Mouse (Mus musculus) MEL (cell line): ENCODE measurements around the gene Saa4. TPM values are rescaled to one million over a fixed set of nuclear protein-coding genes. Genes with fewer than 3 reads are reported as not detected.
A peak's percentile ranks its signal among the peaks of the same experiment; 100 is the strongest.

Experiments used
- DNase-seq: peaks from one replicate; pipeline ENCODE4 v3.0.0; 2011; ENCODE audit warnings: low read depth, low spot score
- H3K27ac ChIP-seq: 2 replicates; pipeline ENCODE4 v1.5.1; 2012; ENCODE audit warnings: low read depth, mild to moderate bottlenecking, control low read depth, low read length, moderate library complexity; ENCODE audit not compliant: control insufficient read depth
- H3K27me3 ChIP-seq, 2 experiments: fragments of 150-350 bp in 1 of 2; sonication (generic) in 1 of 2; 2 replicates each; pipeline ENCODE4 v1.6.1; 2012; ENCODE audit warnings: low read length in 2 of 2, mild to moderate bottlenecking in 2 of 2, improper control_type of control experiment in 1 of 2, moderate library complexity in 1 of 2; ENCODE audit not compliant: insufficient read depth in 2 of 2, control insufficient read depth in 1 of 2
- H3K36me3 ChIP-seq, 2 experiments: 2 replicates each; pipeline ENCODE4 v1.6.1; 2012 to 2014; ENCODE audit warnings: low read length in 2 of 2, improper control_type of control experiment in 1 of 2, inconsistent platforms in 1 of 2, mild to moderate bottlenecking in 1 of 2; ENCODE audit not compliant: insufficient read depth in 2 of 2, control insufficient read depth in 1 of 2
- H3K4me1 ChIP-seq, 2 experiments: fragments of 150-350 bp in 1 of 2; sonication (generic) in 1 of 2; 2 replicates each; pipeline ENCODE4 v1.6.1; 2012; ENCODE audit warnings: low read length in 2 of 2, improper control_type of control experiment in 1 of 2, mild to moderate bottlenecking in 1 of 2; ENCODE audit not compliant: insufficient read depth in 2 of 2, control insufficient read depth in 1 of 2
- H3K4me3 ChIP-seq, 2 experiments: fragments of 150-350 bp in 1 of 2; sonication (generic) in 1 of 2; 2 replicates each; pipeline ENCODE4 v1.5.1; 2012; ENCODE audit warnings: low read depth in 2 of 2, low read length in 2 of 2, mild to moderate bottlenecking in 2 of 2, moderate library complexity in 2 of 2, control low read depth in 1 of 2, improper control_type of control experiment in 1 of 2; ENCODE audit not compliant: control insufficient read depth in 1 of 2, insufficient read depth in 1 of 2
- H3K79me2 ChIP-seq: 2 replicates; pipeline ENCODE4 v1.6.1; 2012; ENCODE audit warnings: mild to moderate bottlenecking, low read length, moderate library complexity; ENCODE audit not compliant: control insufficient read depth, poor library complexity, insufficient read depth
- H3K9ac ChIP-seq: 2 replicates; pipeline ENCODE4 v1.6.1; 2012; ENCODE audit warnings: low read depth, mild to moderate bottlenecking, control low read depth, low read length, moderate library complexity; ENCODE audit not compliant: control insufficient read depth, poor library complexity, severe bottlenecking
- H3K9me3 ChIP-seq: fragments of 150-350 bp; sonication (generic); replicated peaks from 2 replicates; pipeline ENCODE4 v1.6.1; 2012; ENCODE audit warnings: mild to moderate bottlenecking, low read length, improper control_type of control experiment, moderate library complexity; ENCODE audit not compliant: insufficient read depth
- CHD1 ChIP-seq: IDR thresholded peaks from 2 replicates; pipeline ENCODE4 v1.6.1; 2012; ENCODE audit warnings: low read depth, mild to moderate bottlenecking, inconsistent platforms, low read length, improper control_type of control experiment
- EP300 ChIP-seq, 2 experiments: IDR thresholded peaks; 2 replicates each; pipeline ENCODE4 v1.6.1; 2011; ENCODE audit warnings: improper control_type of control experiment in 2 of 2, low read length in 2 of 2, low read depth in 1 of 2, mild to moderate bottlenecking in 1 of 2
- GABPA ChIP-seq: IDR thresholded peaks from 2 replicates; pipeline ENCODE4 v1.6.1; 2012; ENCODE audit warnings: low read depth, mild to moderate bottlenecking, inconsistent platforms, low read length, improper control_type of control experiment, moderate library complexity
- GATA1 ChIP-seq: IDR thresholded peaks from 2 replicates; pipeline ENCODE4 v1.6.1; 2011; ENCODE audit warnings: low read depth, low read length, improper control_type of control experiment
- HCFC1 ChIP-seq: IDR thresholded peaks from 2 replicates; pipeline ENCODE4 v1.6.1; 2012; ENCODE audit warnings: low read depth, mild to moderate bottlenecking, inconsistent platforms, low read length, improper control_type of control experiment, moderate library complexity
- JUND ChIP-seq: IDR thresholded peaks from 2 replicates; pipeline ENCODE4 v1.6.1; 2011; ENCODE audit warnings: low read depth, mild to moderate bottlenecking, improper control_type of control experiment, low read length
- KAT2A ChIP-seq: conservative IDR thresholded peaks from 2 replicates; pipeline ENCODE4 v1.6.1; 2012; ENCODE audit warnings: low read depth, low read length, improper control_type of control experiment, inconsistent platforms
- MAZ ChIP-seq: IDR thresholded peaks from 2 replicates; pipeline ENCODE4 v1.6.1; 2012; ENCODE audit warnings: low read depth, mild to moderate bottlenecking, inconsistent platforms, low read length, improper control_type of control experiment
- MYB ChIP-seq: IDR thresholded peaks from 2 replicates; pipeline ENCODE4 v1.6.1; 2011; ENCODE audit warnings: mild to moderate bottlenecking, low read depth, low read length, improper control_type of control experiment
- NELFE ChIP-seq: IDR thresholded peaks from 2 replicates; pipeline ENCODE4 v1.6.1; 2011; ENCODE audit warnings: low read depth, low read length, improper control_type of control experiment
- POLR2A ChIP-seq, 2 experiments: IDR thresholded peaks; 2 replicates each; pipeline ENCODE4 v1.6.1; 2011 to 2012; ENCODE audit warnings: low read length in 2 of 2, mild to moderate bottlenecking in 2 of 2, control low read depth in 1 of 2, improper control_type of control experiment in 1 of 2, low read depth in 1 of 2, moderate library complexity in 1 of 2; ENCODE audit not compliant: control insufficient read depth in 1 of 2, insufficient read depth in 1 of 2, poor library complexity in 1 of 2
- POLR2AphosphoS2 ChIP-seq: IDR thresholded peaks from 2 replicates; pipeline ENCODE4 v1.6.1; 2011; ENCODE audit warnings: low read length, improper control_type of control experiment
- POLR2AphosphoS5 ChIP-seq: IDR thresholded peaks from 2 replicates; pipeline ENCODE4 v1.6.1; 2012; ENCODE audit warnings: low read depth, borderline replicate concordance, mild to moderate bottlenecking, inconsistent platforms, low read length, moderate library complexity, mixed read lengths
- RCOR1 ChIP-seq: IDR thresholded peaks from 2 replicates; pipeline ENCODE4 v1.6.1; 2012; ENCODE audit warnings: low read depth, mild to moderate bottlenecking, inconsistent platforms, low read length, improper control_type of control experiment
- SIN3A ChIP-seq: IDR thresholded peaks from 2 replicates; pipeline ENCODE4 v1.6.1; 2012; ENCODE audit warnings: low read length, improper control_type of control experiment, inconsistent platforms
- SMC3 ChIP-seq: IDR thresholded peaks from 2 replicates; pipeline ENCODE4 v1.6.1; 2011; ENCODE audit warnings: low read depth, low read length, improper control_type of control experiment
- TAL1 ChIP-seq: IDR thresholded peaks from 2 replicates; pipeline ENCODE4 v1.6.1; 2012; ENCODE audit warnings: mild to moderate bottlenecking, inconsistent platforms, low read length, moderate library complexity, mixed read lengths
- TCF12 ChIP-seq: IDR thresholded peaks from 2 replicates; pipeline ENCODE4 v1.6.1; 2014; ENCODE audit warnings: low read depth, mild to moderate bottlenecking, inconsistent platforms, low read length, improper control_type of control experiment, moderate library complexity
- USF1 ChIP-seq: IDR thresholded peaks from 2 replicates; pipeline ENCODE4 v1.6.1; 2014; ENCODE audit warnings: low read depth, mild to moderate bottlenecking, inconsistent platforms, low read length, improper control_type of control experiment, moderate library complexity
- USF2 ChIP-seq, 2 experiments: IDR thresholded peaks; 2 replicates each; pipeline ENCODE4 v1.6.1; 2011 to 2012; ENCODE audit warnings: improper control_type of control experiment in 2 of 2, low read length in 2 of 2, borderline replicate concordance in 1 of 2, inconsistent platforms in 1 of 2, low read depth in 1 of 2, mild to moderate bottlenecking in 1 of 2; ENCODE audit not compliant: insufficient read depth in 1 of 2
- ZC3H11A ChIP-seq: IDR thresholded peaks from 2 replicates; pipeline ENCODE4 v1.6.1; 2012; ENCODE audit warnings: low read depth, mild to moderate bottlenecking, inconsistent platforms, low read length, improper control_type of control experiment
- ZKSCAN1 ChIP-seq: IDR thresholded peaks from 2 replicates; pipeline ENCODE4 v1.6.1; 2012; ENCODE audit warnings: low read depth, mild to moderate bottlenecking, inconsistent platforms, low read length, improper control_type of control experiment, moderate library complexity
- ZNF384 ChIP-seq: IDR thresholded peaks from 2 replicates; pipeline ENCODE4 v1.6.1; 2012; ENCODE audit warnings: low read depth, mild to moderate bottlenecking, inconsistent platforms, low read length, improper control_type of control experiment
- polyA plus RNA-seq, 2 experiments: library from polyadenylated mRNA; stranded (reverse) in 1 of 2; unstranded in 1 of 2; fragments of >175 nt in 1 of 2; fragments of >200 nt in 1 of 2; gene quantifications; 2 replicates each; pipeline versions ENCODE4 v1.2.1 to v1.2.4; 2012; ENCODE audit warnings: low replicate concordance in 2 of 2, low read depth in 1 of 2; ENCODE audit not compliant: insufficient read length in 2 of 2, insufficient read depth in 1 of 2, missing spikeins in 1 of 2
- total RNA-seq: library from RNA; depleted of rRNA; stranded (reverse); fragments of 300-350 nt; gene quantifications from 2 replicates; pipeline ENCODE4 v1.2.3, GENCODE M21; 2012

The Saa4 gene
- total and polyA plus RNA-seq, 3 experiments = not detected

DNA sequence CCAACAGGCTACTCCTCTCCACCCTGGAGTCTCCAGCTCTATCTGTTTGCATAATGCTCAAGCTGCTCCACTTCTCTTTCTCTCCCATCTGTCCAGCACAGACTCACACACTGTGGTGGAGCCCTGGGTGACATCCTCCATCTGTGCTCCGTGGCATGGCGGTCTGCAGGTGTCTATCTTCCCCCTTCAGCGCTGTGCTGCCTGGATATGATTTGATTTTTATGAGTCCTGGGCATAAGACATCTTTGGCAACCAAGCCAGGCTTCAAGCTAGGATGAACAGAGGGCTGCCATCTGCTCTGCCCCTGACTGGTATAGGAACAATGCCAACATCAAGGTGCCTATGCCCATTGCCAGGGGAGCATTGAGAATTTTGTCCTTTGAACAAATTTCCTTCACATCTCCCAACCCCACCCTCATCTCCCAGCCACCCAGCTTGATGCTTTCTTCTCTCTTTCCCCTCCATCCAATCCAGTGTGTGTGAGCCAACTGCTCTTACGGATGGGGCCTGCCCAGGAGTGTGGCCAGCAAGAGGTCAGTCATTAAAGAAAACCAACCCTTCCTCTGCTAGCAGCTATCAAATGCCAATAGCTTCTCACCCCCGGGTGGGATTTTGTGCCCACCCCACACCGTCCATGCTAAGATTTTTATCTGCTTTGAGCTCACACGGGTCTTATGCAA, 13.7 kb downstream of the Saa4 start:
- no peak overlapping the region for H3K27ac ChIP-seq
- TF ChIP-seq POLR2AphosphoS2 (no peak), USF1 (no peak), TCF12 (no peak), ZC3H11A (no peak), EP300 (IDR thresholded peaks at IDR 0.05; ENCODE audit: low read depth in 1 of 2, low read length in 2 of 2) (no peak), JUND (no peak), GABPA (no peak), MYB (no peak), SMC3 (no peak), KAT2A (no peak), TAL1 (no peak), USF2 (IDR thresholded peaks at IDR 0.05; ENCODE audit: borderline replicate concordance in 1 of 2, insufficient read depth in 1 of 2, low read depth in 1 of 2, low read length in 2 of 2) (no peak), NELFE (no peak)
- no peak overlapping the region for H3K4me3 ChIP-seq
- no peaks in the 10 kb centered on the region for H3K9me3 ChIP-seq
- no peaks in the 10 kb centered on the region for H3K79me2 ChIP-seq
- H3K36me3 ChIP-seq = no peaks in the 10 kb centered on the region; a peak in 1 of 4 replicates
- H3K4me1 ChIP-seq = peaks cover 8 to 9% of the 10 kb centered on the region in 2 experiments; a peak in 3 of 4 replicates
- H3K9ac ChIP-seq = no peak overlapping the region
- no peak for DNase-seq
- H3K27me3 ChIP-seq = peaks cover 0 to 3% of the 10 kb centered on the region in 2 experiments; a peak in 1 of 4 replicates

DNA sequence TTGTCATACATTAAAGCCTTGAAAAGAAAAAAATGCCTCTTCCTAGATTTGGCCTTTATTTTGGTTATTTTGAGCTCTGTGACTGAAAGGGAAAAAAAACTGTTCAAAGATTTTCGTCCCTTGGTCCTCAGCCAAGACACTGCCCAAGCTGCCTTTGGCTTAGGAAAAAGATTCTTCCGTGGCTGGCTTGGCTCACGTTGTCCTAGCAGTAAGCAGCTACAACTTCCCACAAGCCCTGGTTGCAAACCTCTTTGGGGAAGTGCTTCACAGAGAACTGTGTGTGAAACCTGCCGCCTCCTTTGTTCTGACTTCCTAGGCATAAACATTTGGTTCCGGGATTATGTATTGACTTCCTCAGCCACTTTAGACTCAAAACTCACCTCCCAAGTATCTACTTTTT, 15.5 kb downstream of the Saa4 start:
- Histone ChIP-seq H3K36me3 (peaks cover 0 to 4% of the 10 kb centered on the region in 2 experiments; a peak in 2 of 4 replicates), H3K4me1 (peaks cover 10 to 22% of the 10 kb centered on the region in 2 experiments; a peak in 3 of 4 replicates), H3K9ac (peak overlapping the region; percentile 30), H3K27me3 (no peaks in the 10 kb centered on the region), H3K79me2 (no peaks in the 10 kb centered on the region), H3K27ac (0 out of 2 replicates have a peak overlapping the region, but pooled peaks have one; percentile 3), H3K4me3 (peak overlapping the region; percentile 19 to 48; a peak in 3 of 4 replicates), H3K9me3 (no peaks in the 10 kb centered on the region)
- TF ChIP-seq ZC3H11A (no peak), POLR2AphosphoS5 (no peak), CHD1 (no peak), POLR2A (IDR thresholded peaks at IDR 0.05; ENCODE audit: control insufficient read depth in 1 of 2, insufficient read depth in 1 of 2, low read depth in 1 of 2, low read length in 2 of 2, poor library complexity in 1 of 2) (no peak), RCOR1 (no peak), MAZ (no peak), POLR2AphosphoS2 (no peak), TAL1 (no peak), ZNF384 (no peak), ZKSCAN1 (no peak), SIN3A (no peak), HCFC1 (no peak), USF2 (IDR thresholded peaks at IDR 0.05; ENCODE audit: borderline replicate concordance in 1 of 2, insufficient read depth in 1 of 2, low read depth in 1 of 2, low read length in 2 of 2) (no peak), GATA1 (no peak), NELFE (no peak)
- peak; percentile 53 for DNase-seq
